Mouse (Mus musculus): ENCODE measurements around the gene Pfas. TPM values are rescaled to one million over a fixed set of nuclear protein-coding genes. Genes with fewer than 3 reads are reported as not detected.
"Not testable (repeated sequence)": the region's sequence is repeated elsewhere in the genome, so short reads cannot be mapped to it uniquely, and the experiment has no call there.

Pfas gene
- total RNA-seq, 2 experiments from 2014 or later, result 31.3 to 34.9 TPM

DNA sequence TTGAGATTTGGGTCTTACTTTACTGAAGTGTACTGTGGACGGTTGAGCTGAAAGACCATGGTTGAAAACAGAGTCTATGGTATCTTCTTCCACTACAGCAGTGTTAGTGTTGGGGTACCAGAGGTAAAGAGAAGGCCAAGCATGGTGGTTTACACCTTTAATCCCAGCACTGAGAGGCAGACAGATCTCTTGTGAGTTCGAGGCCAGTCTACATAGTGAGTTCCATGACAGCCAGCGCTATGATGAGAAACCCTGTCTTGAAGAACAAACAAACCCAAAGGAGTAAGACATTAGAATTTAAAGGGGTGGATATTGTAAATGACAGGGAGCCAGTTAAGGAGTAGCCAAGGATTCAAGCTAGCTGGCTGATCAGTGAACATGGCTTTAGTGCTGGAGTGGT, 8.5 kb upstream of the Pfas start:
- ATAC-seq (replicated peaks; ENCODE audit: poor library complexity), result no peak

DNA sequence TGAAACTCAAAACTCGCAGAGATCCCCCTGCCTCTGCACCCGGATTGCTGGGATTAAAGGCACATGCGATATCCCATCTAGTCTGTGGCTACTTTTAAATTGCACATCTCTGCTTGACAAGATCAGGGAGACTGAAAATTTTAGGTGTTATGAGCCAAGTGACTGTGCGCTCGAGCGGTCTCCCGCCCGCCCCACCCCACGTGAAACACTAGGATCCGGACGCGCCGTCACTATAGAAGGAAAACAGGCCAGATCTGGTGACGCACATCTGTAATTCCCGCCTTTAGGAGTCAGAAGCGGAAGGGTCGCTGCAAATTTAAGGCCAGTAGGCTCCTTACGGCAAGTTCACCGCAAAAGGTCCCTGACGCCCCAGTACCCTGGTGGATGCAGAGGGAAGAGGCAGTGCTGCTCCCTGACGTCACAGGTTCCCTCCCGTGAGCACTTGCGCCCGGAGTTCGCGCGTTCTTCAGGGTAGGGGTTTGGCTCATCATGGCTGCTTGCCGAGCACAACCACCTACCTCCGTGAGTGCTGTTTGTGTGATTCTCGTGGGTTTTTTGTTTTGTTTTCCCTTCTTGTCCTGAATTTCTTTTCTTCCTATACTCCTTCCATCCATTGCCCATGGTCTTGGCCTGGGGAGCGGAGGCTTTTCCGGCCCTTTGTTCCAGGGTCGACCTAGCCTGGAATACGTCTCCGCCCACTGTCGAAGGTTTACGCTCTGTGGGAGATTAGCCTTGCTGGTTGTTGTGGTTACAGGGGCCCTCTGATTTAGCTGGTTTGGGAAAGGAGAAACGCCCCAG, 7.6 kb upstream of the Pfas start, which contains the start of gene Ctc1:
Gene Ctc1 (plus strand): TSS at position 268 of the 798 bp plus-strand sequence.
- peak; percentile 92 for ATAC-seq (replicated peaks; ENCODE audit: poor library complexity)

DNA sequence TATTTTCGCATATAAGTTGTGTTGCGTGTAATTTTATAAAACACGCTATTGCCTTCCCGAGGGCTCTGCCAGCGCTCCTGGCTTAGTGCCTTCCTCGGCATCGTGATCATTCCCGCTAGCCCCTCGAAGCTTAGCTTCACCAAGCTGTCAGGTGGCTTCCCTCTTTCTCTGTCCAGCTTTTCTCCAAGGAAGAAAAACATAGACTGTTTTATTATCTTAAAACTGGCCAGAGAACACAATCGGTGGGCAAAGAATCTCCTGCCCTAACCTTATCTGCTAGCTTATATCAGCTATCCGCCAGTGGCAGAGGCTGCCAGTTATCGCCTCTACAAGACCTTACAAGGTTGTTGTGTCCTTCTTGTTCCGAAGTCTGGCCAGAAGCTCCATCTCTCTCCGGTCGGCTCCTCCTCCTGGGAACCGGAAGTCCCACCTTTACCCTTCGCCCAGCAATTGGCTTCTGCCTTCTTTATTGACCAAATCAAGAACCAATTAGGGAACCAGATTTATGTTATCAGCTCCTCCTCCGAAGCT, 3.9 kb upstream of the Pfas start:
- ATAC-seq (replicated peaks; ENCODE audit: poor library complexity), result peak; percentile 63

DNA sequence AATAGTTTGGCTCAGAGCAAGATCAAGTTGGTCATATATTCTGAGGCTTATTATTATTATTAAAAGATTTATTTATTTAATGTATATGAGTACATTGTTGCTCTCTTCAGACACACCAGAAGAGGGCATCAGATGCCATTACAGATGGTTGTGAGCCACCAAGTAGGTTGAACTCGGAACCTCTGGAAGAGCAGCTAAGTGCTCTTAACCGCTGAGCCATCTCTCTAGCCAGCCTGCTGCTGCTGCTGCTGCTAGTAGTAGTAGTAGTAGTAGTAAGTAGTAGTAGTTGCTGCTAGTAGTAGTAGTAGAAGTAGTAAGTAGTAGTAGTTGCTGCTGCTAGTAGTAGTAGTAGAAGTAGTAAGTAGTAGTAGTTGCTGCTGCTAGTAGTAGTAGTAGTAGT, 3.2 kb upstream of the Pfas start:
- ATAC-seq (replicated peaks; ENCODE audit: poor library complexity), result not testable (repeated sequence)

DNA sequence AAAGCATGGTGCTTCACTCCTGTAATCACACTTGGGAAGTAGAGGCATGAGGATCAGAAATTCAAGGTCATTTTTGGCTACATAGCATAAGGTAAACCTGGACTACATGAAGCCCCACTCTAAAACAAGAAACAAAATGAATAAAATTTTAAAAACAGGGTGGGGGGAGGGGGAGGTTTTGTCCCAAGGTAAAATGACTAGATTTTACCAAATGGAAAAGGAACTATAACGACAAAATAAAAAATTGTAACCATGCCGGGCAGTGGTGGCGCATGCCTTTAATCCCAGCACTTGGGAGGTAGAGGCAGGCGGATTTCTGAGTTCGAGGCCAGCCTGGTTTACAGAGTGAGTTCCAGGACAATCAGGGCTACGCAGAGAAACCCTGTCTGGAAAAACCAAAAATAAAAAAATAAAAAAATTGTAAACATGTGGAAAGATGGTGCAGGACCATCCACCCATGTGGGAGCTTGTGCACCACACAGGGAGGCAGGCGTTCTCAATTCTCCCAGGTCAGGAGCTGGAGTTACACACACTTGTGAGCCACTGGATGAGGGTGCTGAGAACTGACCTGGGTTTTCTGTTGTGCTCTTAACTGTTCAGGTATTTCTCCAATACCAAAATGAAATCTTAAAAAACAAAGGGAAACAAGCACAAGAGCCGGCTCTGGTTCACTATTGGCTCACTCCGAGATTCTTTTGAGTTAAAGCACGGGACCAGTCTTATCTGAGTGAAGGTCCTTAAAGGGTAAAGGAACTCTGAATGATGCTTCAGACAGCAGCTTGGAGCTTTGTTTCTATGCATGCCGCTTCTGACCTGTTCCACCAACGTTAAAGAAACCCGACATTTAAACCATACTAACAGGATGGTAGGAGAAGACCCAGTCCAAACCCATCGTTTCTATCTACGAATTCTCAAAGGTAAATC, 2.4 kb upstream of the Pfas start:
- ATAC-seq (replicated peaks; ENCODE audit: poor library complexity), result no peak

DNA sequence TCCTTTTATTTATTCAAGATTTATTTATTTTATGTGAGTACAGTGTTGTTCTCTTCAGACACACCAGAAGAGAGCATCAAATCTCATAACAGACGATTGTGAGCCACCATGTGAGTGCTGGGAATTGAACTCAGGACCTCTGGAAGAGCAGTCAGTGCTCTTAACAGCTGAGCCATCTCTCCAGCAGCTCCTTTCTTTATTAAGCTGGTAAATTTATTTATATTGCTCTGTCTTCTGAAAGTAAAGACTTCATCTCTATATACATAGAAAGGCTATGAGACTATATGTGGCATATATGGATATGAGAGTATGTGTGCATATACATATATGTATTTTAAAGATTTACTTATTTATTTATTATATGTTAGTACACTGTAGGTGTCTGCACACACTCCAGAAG, 1.2 kb upstream of the Pfas start:
- ATAC-seq (replicated peaks; ENCODE audit: poor library complexity), result no peak

DNA sequence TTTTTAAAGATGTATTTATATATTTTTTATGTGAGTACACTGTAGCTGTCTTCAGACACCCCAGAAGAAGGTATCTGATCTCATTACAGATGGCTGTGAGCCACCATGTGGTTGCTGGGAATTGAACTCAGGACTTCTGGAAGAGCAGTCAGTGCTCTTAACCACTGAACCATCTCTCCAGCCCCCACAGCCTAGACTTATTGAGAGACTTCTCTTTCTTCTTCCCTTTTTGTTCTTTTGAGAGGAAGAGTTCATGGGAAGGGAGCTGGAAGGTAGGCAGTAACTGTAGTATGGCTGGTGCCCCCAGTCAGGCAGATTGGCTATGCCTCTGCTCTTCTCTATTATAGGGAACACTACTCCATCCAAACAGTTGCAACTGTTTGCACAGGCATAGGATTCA, 1.7 kb downstream of the Pfas start:
- not testable (repeated sequence) for ATAC-seq (replicated peaks; ENCODE audit: poor library complexity)

DNA sequence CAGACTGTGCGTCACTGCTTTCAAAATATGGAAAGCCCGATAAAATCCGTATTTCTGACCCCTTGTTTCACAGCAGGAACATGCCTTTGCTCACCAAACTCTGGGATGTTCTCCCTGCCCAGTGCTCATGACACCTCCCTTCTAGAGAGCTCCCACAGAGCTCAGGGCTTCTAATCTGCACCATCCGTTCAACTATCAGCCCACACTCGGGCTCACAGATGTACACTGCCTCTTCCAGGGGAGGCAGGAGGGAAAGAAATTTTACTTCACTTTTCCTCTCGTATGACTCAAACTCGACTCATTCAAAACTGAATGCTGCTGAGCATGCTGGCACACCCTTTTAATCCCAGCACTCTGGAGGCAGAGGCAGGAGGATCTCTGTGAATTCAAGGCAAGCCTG, 3.1 kb downstream of the Pfas start:
- ATAC-seq (replicated peaks; ENCODE audit: poor library complexity), result peak; percentile 51

DNA sequence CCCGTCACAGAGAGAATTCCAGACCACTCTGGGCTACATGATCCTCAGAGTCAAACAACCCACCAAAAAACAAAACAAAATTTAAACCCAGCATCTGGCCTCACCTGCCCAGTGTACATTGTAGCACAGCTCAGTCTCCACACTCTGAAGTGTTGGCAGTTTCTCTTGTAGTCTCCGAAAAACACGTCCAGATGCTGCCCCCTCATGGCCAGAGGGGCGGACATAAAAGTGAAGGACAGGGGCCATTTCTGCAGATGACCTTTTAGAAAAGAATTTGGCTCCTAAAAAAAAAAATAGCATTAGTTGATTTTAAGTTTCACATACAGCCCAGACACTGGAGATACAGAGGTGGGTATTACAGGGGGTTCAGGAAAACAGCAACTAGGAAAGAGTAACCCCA, 4.7 kb downstream of the Pfas start:
- ATAC-seq (replicated peaks; ENCODE audit: poor library complexity), result no peak

DNA sequence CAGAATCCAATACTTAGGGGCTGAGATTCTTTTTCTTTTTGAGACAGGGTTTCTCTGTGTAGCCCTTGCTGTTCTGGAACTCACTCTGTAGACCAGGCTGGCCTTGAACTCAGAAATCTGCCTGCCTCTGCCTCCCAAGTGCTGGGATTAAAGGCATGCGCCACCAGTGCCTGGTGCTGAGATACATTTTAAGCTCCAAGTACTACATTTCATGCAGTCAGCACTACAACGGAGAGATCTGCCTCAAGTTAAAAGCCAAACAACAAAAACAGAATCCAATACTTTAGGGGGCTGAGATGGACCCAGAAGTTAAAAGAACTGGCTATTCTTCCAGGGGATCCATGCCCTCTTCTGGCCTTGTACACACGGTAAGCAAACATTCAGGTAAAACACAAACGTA, 5.5 kb downstream of the Pfas start:
- ATAC-seq (replicated peaks; ENCODE audit: poor library complexity), result not testable (repeated sequence)

DNA sequence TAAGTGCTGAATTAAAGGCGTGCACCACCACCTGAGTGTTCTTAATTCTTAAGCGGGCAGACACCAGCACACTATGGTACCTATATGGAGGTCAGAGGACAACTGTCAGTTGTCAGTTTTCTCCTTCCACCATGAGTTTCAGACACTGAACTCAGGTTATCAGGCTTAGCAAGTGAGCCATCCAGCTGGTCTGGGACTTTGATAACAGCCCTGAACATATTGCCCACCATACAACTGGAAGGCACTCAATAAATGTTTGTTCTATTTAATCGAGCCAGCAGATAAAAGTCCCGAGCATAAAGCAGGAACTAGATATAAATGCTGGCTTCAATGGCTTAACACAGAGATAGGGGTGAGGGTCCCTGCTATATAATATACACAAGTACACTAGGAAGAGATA, 11.2 kb downstream of the Pfas start:
- ATAC-seq (replicated peaks; ENCODE audit: poor library complexity), result peak; percentile 61

DNA sequence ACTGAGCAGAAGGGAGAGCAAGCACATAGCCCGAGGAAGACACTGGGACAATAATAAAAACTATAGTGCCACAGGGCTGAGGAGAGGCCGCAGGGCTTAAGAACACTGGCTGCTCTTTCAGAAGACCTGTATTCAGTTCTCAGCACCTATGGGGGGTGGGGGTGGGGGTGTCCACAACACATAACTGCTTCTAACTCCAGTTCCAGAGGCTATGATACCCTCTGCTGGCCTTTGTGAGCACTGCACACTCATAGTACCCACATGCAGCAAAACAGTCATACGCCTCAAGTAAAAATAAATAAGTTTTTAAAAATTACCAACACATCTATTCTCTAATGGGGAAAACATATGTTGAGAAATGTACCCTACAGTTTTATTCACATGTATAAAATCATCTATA, 13.9 kb downstream of the Pfas start:
- peak; percentile 65; the same call in 1 of the 2 replicates for ATAC-seq (replicated peaks; ENCODE audit: poor library complexity)

DNA sequence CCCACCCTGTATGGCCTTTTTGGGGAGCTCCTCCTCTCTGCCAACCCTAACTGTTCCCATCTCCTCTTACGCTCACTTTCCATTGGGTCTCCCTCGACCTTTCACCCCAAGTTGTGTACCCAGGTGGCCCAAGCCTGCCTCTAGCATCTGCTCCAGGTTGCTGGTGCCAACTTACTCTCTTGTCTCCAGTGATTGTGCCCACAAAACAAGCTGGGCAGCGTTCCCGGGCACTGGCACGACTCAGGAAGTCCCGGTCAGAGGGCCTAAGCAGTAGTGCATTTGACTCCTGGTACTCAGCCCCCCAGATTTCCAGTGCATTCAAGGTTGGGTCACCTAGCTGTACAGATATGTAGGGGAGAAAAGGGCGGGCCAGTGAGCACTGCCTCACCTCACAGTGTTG, 15.1 kb downstream of the Pfas start:
- ATAC-seq (replicated peaks; ENCODE audit: poor library complexity), result no peak

DNA sequence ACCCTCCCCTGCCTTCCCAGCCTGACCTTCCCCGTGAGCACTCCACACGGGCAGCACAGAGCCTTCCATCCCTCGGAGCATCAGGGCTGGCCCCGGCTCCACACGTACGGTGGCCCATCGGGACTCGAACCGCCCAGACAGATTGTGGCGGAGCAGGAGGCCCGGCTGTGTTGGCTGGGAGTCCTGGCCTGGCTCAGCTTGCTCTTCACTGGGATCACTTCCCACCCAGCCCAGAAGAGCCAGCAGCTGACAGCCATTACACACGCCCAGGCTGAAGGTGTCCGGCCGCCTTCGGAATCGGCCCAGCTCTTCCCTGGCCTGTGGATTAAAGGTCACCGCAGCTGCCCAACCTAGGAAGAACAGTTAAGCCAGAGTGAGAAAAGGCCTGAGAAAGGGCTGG, 19.9 kb downstream of the Pfas start:
- no peak for ATAC-seq (replicated peaks; ENCODE audit: poor library complexity)

DNA sequence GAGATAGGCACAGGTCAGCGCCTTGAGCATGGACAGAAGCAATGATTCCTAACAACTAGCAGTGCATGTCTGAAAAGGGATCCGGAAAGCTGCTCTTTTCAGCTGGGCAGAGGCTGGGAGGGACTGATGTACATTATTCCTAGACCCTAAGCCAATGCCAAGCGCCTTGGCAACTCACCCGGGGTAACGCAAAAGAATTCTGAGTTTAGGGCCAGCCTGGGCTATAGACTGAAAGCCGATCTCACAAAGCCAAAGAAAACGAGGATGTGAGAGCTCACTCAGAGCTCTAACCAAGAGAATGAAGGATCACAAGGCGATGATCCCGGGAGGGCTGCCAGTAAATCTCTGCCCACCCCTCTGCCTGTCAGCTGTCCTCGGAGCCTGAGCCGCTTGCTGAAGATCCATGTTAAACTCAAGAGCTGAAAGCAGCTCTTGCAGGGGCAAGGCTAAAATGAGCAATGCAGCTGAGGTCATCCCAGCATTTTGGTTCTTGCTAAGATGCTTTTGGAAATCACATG, 20.8 kb downstream of the Pfas start:
- ATAC-seq (replicated peaks; ENCODE audit: poor library complexity), result no peak

DNA sequence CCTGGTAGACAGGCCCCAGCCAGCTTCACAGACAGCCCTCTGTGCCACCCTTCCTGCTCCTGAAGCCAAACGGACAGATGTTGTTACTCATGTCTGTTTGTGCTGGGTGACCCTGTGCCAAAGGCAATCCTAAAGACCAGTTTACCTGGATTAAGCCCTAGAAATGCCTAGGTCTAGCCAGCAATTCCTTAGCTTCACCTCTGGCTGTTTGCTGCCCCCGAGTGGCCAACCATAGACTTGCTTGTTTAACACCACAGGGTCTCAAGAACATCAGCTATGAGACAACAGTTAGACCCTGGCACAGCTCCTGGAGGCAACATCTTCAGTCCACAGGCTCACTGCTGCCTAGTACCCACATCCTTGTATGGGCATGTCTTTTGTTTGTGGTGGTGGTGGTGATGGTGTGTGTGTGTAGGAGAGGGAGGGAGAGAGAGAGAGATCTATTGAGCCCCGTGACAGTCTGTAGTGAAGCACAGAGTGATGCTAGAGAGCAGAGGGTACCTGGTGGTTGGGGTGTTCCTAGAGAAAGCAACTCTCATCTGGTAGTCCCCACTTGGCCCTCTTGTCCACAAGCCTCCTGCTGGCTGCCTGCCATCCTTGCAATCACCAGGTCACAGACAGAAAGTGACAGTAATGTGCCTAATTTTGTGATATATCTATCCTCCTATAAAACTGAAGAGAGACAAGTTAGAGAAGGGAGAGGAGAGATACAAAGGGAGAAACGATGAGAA, 25.5 kb downstream of the Pfas start:
- ATAC-seq (replicated peaks; ENCODE audit: poor library complexity), result peak; percentile 77

DNA sequence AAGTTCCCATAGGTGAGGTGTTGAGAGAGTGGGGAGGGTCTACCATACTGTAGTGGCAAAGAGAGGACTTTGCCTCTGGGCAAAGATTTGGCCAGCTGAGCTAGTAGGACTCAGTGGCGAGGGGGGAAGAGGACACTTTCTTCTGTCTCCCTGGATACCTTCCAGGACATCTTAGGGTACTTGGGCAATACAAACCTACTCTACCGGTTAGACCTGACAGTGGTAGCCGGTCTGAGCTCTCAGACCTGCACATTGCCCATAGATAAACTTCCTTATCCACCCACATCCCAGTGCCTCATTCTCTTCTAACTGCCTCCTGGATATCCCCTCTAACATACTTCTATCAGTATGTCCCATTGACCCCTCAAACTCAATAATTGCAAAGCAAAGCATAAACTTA, 27.3 kb downstream of the Pfas start:
- no peak for ATAC-seq (replicated peaks; ENCODE audit: poor library complexity)

DNA sequence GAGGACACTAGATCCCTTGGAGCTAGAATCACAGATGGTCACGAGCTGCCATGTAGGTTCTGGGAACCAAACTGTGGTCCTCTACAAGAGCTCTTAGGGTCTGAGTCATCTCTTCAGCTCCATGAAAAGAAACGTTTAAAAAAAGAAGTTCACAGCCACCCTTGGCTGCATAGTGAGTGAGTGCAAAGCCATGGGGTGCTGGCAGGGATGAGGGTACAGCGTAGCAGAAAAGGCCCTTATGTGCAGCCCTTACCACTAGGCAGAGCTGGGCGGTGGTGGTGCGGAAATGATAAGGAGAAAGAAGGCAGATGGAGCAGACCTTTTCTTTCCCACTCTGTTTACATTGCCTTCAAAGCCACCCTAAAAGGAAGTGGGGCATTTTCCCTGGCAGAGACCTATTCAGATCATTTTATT, 28.9 kb downstream of the Pfas start:
- peak; percentile 60 for ATAC-seq (replicated peaks; ENCODE audit: poor library complexity)

DNA sequence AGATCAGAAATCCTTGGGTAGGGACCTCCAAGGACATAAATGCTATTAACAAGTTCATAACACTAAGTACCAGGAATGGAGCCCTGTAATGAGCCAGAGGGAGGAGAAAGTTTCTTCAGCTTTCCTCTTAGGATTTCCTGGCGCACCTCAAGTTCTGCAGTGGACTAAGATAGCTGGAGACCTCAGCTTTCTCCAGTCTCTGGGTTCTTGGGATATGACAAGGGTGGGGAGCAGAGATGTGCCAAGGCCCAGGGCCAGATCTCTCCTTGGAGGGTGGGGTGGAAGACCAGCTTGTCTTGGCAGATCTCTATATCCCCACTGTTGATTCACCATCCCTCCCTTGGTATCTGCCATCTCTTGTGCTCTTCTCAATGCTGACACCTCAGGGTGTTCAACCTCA, 32.7 kb downstream of the Pfas start:
- no peak for ATAC-seq (replicated peaks; ENCODE audit: poor library complexity)

DNA sequence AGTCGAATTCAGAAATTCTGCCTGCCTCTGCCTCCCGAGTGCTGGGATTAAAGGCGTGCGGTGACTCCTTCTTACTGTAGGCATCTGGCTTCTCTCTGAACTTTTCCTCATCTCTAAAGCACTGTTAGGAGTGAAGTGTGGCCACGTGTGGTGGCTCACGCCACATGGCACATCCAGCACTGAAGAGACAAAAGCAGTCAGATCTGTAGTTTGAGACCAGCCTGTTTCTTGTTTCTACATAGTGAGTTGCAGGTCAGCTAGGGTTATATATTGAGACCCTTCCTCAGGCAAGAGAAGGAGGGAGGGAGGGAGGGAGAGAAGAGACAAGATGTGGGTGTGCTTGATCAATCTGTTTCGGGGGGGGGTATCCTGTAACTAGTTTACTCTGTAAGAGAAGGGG, 33.2 kb downstream of the Pfas start, which contains the start of gene Rangrf:
Gene Rangrf (minus strand): TSS at position 101 of the 400 bp plus-strand sequence.
- no peak for ATAC-seq (replicated peaks; ENCODE audit: poor library complexity)

DNA sequence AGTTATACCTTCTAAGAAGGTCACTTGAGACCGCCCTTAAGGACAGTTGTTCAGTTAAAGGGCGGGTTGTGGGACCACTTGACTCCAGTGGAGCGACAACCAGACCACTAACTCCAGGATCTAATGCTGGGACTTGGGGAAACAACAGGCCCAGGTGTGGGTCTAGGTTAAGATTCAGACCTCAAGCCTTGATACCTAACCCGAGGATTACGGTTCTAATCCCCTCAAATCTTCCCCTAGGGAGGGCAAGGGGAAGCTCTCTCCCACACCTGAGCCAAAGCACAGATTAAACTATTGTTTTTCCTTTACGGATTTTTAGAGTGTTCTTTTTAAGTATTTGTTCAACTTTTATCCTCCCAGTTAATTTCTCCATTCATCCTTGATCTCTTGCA, 34.2 kb downstream of the Pfas start:
- ATAC-seq (replicated peaks; ENCODE audit: poor library complexity), result no peak
